Mouse (Mus musculus): ENCODE measurements around the gene Mtif2.
"Not testable (repeated sequence)": the region's sequence is repeated elsewhere in the genome, so short reads cannot be mapped to it uniquely, and the experiment has no call there.

Mtif2 gene

GRCm38 (mm10) chr11:29525988-29526794 lies at the start of gene Mtif2:
Gene Mtif2 (plus strand): TSS chr11:29526408.
- DNase-seq, result peak; percentile 76

DNA sequence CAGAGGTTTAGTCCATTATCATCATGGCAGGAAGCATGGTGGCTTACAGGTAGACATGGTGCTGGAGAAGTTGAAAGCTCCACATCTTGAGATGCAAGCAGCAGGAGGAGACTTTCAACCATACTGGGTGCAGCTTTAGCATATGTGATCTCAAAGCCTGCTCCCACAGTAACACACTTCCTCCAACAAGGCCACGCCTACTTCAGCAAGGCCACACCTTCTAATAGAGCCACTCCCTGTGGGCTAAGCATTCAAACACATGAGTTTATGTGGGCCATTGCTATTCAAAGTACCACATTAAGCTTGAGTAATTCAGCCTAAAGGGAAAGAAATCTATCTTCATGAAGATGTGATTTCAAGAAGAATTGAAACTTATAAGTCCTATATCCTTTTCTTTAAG lies 33.1 kb upstream of the Mtif2 start:
- DNase-seq, result no peak

DNA sequence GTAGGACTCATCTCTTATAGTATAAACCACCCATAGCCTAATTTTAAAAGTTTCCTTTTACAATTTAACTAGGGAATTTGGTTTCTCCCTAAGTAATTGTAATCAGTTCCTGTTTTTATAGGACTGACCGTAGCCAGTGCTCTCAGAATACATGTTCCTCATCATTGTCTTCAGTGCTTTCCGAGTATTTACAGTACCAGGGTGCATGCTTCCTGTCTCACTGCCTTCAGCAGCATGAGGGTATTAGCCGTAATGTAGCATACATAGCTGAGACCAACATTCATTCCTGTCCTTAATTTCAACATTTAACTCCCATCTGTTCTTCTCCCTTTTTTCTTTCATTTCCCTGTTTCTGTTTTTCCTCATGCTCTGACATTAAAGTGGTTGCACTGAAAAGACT lies 29.2 kb upstream of the Mtif2 start:
- peak; percentile 16 for DNase-seq

DNA sequence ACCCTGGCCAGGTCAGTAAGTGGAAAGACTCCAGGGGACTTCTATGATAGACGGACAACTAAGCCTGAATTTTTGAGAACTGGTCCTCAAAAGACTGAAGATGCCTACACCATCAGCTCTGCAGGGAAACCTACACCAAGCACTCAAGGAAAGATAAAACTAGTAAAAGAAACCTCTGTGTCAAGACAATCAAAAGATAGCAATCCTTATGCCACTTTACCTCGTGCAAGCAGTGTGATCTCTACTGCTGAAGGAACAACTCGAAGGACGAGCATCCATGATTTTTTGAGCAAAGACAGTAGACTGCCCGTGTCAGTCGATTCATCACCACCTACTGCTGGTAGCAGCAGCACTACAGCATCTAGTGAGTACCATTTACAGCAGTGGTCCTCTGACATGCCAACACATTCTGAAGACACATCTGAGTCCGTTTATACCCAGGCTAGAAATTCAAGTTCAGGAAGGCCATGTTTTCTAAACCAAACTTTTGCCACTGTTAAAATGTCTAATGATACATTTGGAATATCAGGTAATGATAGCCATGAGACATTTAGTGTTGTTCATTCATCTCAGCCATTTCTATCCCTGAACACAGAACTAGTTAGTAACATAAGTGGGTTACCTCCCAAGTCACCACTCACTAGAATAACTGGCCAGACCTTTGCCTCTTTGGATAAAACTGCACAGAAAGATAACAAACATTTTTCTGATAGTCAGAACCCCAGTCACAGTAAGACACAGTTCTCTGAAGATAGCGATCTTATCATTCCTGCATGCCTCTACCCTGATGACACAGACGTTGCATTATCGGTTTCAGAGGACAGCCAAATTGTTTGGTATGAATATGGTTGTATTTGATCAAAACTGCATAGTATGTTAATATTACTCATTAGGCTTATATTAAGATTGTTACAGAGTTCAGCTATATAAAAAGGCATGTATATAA lies 22.0 kb upstream of the Mtif2 start:
- DNase-seq, result no peak

DNA sequence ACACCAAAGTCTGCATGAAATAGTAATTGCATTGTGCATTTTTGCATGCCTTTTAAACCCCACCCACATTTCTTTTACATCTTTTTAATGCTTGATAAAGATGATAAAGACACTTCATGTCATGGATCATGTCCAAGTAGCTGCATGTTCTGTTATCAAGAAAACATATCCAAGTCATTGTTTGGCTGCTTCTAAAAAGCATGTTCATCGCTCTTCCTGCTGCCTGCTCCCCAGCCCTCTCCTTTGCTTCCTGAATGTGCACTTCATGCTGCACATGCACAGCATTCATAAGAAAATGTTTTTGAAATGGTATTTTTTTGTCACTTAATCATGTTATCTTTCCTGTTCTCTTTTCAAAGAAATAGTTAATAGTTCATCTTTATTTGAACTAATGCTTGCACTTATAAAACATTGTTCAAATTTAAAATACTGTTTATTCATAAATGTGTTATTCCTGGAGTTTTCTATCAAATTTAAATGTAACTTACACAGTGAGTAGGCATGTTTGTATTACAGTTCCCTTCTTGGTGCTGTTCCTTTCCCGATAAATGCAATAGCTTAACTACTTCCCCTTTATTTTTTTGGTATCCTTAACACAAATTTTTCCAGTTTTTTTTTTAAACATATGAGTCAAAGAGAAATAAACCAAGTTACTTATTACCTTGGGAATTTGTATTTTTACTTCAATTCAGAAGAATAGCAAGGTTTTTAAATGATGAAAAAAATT lies 21.1 kb upstream of the Mtif2 start:
- DNase-seq, result no peak

- DNase-seq, result no peak
Measured at GRCm38 (mm10) chr11:29509421-29509820, 16.8 kb upstream of the Mtif2 start.

GRCm38 (mm10) chr11:29512818-29513535 lies 13.2 kb upstream of the Mtif2 start:
- no peak for DNase-seq

- DNase-seq, result peak; percentile 3
Measured at GRCm38 (mm10) chr11:29514325-29514681, 11.9 kb upstream of the Mtif2 start.

DNA sequence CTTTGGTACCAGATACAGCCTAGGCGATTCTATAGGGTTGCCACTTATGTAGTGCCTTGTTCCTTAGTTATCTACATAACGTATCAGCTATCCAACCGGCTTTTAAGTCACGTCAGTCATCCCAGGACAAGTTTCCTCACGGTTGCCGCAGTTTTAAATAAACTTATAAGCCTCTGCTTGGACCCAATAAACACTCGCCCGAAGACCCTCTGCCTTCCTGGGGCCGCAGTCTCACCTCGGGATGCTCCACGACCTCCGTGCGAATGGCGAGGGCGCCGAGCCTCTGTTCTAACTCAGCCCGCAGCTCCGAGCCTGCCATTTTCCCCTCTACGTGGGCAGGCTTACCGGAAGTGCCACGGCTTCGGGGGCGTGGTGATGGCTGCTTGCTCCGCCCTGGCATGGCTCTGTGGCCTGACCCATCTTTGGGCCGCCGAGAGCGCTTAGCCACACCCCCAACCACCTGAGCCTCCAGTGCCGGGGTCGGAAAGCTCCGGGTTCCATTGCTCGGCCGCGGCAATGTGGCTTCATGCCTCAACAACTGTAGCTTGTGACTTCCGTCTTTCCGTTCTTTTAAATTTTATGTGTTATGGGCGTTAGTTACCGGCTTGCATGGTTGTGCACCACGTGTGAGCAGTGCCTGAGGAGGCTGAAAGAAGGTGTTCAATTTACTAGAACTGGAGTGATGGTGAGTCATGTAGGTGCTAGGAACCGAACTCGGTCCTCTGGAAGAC lies 11.4 kb upstream of the Mtif2 start, which contains the start of gene Prorsd1:
Gene Prorsd1 (minus strand): TSS at position 352 of the 731 bp plus-strand sequence.
- DNase-seq, result peak; percentile 96

- DNase-seq, result no peak
Measured at GRCm38 (mm10) chr11:29538201-29538600, 12.0 kb downstream of the Mtif2 start.

GRCm38 (mm10) chr11:29544225-29544945 lies 18.2 kb downstream of the Mtif2 start:
- no peak for DNase-seq

DNA sequence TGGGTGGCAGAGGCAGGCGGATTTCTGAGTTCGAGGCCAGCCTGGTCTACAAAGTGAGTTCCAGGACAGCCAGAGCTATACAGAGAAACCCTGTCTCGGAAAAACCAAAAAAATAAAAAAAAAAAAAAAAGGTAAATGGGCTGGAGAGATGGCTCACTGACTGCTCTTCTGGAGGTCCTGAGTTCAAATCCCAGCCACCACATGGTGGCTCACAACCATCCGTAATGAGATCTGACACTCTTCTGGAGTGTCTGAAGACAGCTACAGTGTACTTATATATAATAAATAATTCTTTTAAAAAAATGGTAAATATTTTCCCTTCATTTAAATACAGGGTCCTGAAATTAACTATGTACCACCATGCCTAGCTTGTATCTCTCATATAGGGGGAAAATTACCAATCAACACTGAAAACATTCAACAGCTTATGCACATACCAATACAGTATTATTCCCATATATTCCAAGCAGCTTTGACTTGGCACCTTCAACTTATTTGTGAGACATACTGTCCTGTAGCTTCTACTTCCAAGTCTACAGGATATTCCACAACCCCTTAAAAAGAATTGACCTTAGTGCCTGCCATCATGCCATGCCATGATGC lies 19.0 kb downstream of the Mtif2 start:
- DNase-seq, result not testable (repeated sequence)

GRCm38 (mm10) chr11:29546297-29546696 lies 20.1 kb downstream of the Mtif2 start:
- DNase-seq, result not testable (repeated sequence)

GRCm38 (mm10) chr11:29546762-29547161 lies 20.6 kb downstream of the Mtif2 start:
- DNase-seq, result no peak

DNA sequence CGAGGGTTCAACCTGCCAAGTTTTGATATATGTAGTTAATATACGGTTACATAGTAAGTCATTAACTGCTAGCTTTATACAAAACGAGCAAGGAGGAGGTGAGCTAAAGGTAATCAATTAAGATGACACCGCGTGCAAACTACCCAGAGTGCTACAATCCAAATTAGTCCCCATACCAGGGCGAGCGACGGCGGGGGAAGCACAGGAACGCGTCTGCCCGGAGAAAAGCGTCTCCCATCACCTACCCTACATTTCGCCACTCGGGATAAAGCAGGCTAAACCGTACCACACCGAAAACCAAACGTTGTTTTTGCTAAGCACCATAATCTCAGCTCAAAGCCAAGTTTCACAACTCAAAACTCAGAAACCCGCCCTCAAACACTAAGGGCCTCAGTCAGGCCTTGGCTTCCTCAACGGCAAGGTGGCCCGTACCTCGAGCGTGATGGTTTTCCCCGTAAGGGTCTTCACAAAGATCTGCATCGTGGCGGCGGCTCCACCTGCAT lies 21.1 kb downstream of the Mtif2 start:
- DNase-seq, result no peak

- peak; percentile 94 for DNase-seq
Measured at GRCm38 (mm10) chr11:29547752-29548503, 21.7 kb downstream of the Mtif2 start, which contains the start of the genes Clhc1 and Rps27a. Gene Clhc1 (plus strand): TSS chr11:29547950. Gene Rps27a (minus strand): TSS chr11:29548109.

GRCm38 (mm10) chr11:29548504-29549424 lies 22.6 kb downstream of the Mtif2 start:
- no peak for DNase-seq

GRCm38 (mm10) chr11:29549425-29549778 lies 23.2 kb downstream of the Mtif2 start:
- DNase-seq, result peak; percentile 19

All from lung, postnatal 36 days (tissue).